Mouse (Mus musculus) erythroblast, embryonic 14.5 days (primary cell): ENCODE data around the gene Ephb1.

ENCODE experiments used
- GATA1 ChIP-seq: IDR thresholded peaks from 2 replicates; pipeline ENCODE4 v1.6.1; 2012; ENCODE audit warnings: low read length, inconsistent platforms, mixed read lengths
- TAL1 ChIP-seq: IDR thresholded peaks from 3 replicates; pipeline ENCODE4 v1.6.1; 2012; ENCODE audit warnings: low read length, inconsistent platforms, mixed read lengths

DNA sequence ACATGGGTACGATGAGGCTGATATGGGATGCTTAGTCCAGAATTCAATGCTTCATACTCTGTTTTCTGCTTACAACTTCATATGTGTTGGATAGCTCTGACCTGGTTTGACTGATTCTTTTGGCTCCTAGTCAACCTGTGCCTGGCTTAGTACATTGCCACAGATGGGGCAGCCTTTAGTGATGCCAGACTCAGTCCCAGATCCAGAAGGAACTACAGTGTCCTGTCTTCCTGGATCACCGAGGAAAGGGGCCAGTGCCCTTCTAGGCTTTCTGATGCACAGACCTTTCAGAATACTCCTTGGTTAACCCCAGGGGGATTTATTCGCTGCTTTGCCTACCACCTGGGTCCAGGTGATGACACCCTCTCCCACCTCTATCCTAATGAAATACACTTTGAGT, 66.1 kb downstream of the Ephb1 start:
- TF ChIP-seq GATA1 (no peak), TAL1 (no peak)
